ENCODE assay signal across 8 mouse cellular contexts in the genomic region with DNA sequence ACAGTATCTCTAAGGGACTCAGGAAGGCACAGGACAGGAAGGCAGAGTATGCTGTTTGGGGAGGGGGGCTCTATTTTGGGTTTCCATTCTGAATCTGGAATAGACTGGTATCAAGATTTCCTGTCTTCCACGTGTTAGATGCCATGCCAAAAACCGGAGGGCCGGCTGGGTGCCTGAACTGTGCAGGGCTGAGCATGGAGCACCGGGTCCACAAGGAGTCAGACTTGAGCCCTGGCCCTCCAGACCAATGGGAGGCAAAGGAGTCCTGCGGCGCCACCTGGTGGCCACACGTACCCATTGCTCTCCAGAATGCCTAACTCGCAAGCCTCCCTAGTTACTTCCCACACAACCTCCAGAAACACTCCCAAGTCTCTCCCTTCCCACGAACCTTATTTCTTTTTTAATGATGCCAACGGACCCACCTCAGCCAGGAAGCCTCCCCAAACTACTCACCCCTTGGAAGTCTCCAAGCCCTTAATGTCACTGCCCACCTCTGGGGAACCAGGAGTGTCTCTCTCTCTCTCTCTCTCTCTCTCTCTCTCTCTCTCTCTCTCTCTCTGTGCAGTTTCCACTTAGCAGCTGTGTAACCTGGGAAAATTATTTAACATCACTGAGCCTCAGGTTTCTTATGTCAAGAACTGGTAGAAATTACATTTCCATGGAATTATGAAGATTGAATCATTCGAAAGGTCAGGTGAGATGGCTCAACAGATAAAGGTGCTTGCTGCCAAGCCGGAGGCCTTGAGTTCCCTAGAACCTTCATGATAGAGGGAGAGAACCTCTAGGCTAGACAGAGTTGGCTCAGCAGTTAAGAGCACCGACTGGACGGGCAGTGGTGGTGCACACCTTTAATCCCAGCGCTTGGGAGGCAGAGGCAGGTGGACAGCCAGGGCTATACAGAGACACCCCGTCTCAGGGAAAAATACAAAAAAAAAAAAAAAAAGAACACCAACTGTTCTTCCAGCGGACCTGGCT. TPM values are rescaled to one million over a fixed set of nuclear protein-coding genes. Genes with fewer than 3 reads are reported as not detected.
DNase-seq lines count a peak whose midpoint lies in the region; ATAC-seq and TF ChIP-seq lines count a peak whose summit lies in the region.

No protein-coding gene starts in this region.

- WGBS in cerebellum, adult 2 months: 29% methylated on average over 17 of the region's 17 CpGs
- 34% methylated on average over 17 of the region's 17 CpGs for WGBS in hindbrain, embryonic 10.5 days

- H3K36me3 ChIP-seq in MEL (ENCODE audit: control insufficient read depth in 1 of 2, insufficient read depth in 2 of 2, low read length in 2 of 2): peaks cover 0 to 4% of the 10 kb centered on the region in 2 experiments; a peak in 1 of 4 replicates
- H3K36me3 ChIP-seq in hindbrain, embryonic 10.5 days: peaks cover 38% of the 10 kb centered on the region

- H3K27ac ChIP-seq in MEL (ENCODE audit: control insufficient read depth, low read depth, low read length): no peak overlapping the region
- no peak overlapping the region for H3K27ac ChIP-seq in cerebellum, adult 2 months (ENCODE audit: insufficient read depth, low read length)
- peak overlapping the region; percentile 4; the same call in 1 of the 2 replicates for H3K27ac ChIP-seq in hindbrain, embryonic 10.5 days

- no peaks in the 10 kb centered on the region for H3K27me3 ChIP-seq in MEL (ENCODE audit: control insufficient read depth in 1 of 2, insufficient read depth in 2 of 2, low read length in 2 of 2)
- H3K27me3 ChIP-seq in cerebellum, adult 2 months (ENCODE audit: control insufficient read depth, insufficient read depth, low read length): no peaks in the 10 kb centered on the region
- H3K27me3 ChIP-seq in hindbrain, embryonic 10.5 days (ENCODE audit: insufficient read depth, poor library complexity, severe bottlenecking): no peaks in the 10 kb centered on the region

- TF ChIP-seq EP300 in MEL (IDR thresholded peaks at IDR 0.05; ENCODE audit: low read depth in 1 of 2, low read length in 2 of 2): peak in 1 of 2 experiments; percentile 30; a peak in 1 of 4 replicates

- peaks cover 8% of the 10 kb centered on the region for H3K79me2 ChIP-seq in MEL (ENCODE audit: control insufficient read depth, insufficient read depth, low read length, poor library complexity)

- H3K9ac ChIP-seq in MEL (ENCODE audit: control insufficient read depth, low read depth, low read length, poor library complexity, severe bottlenecking): peak overlapping the region; percentile 8; the same call in 1 of the 2 replicates

- peaks cover 7 to 17% of the 10 kb centered on the region in 2 experiments for H3K4me1 ChIP-seq in MEL (ENCODE audit: control insufficient read depth in 1 of 2, insufficient read depth in 2 of 2, low read length in 2 of 2)
- H3K4me1 ChIP-seq in cerebellum, adult 2 months (ENCODE audit: control insufficient read depth, insufficient read depth, low read length): peaks cover 12% of the 10 kb centered on the region
- H3K4me1 ChIP-seq in hindbrain, embryonic 10.5 days (replicated peaks): peaks cover 62% of the 10 kb centered on the region

- peak in 1 of 2 experiments; percentile 26; a peak in 1 of 4 replicates for TF ChIP-seq POLR2A in MEL (IDR thresholded peaks at IDR 0.05; ENCODE audit: control insufficient read depth in 1 of 2, insufficient read depth in 1 of 2, low read depth in 1 of 2, low read length in 2 of 2, poor library complexity in 1 of 2)
- no peak for TF ChIP-seq POLR2A in cerebellum, adult 2 months (IDR thresholded peaks at IDR 0.05; ENCODE audit: borderline replicate concordance, insufficient read depth, low read length)

- H3K9me3 ChIP-seq in MEL (replicated peaks; ENCODE audit: insufficient read depth, low read length): no peaks in the 10 kb centered on the region
- no peaks in the 10 kb centered on the region for H3K9me3 ChIP-seq in hindbrain, embryonic 10.5 days

- no peak overlapping the region for H3K4me3 ChIP-seq in MEL (ENCODE audit: control insufficient read depth in 1 of 2, insufficient read depth in 1 of 2, low read depth in 2 of 2, low read length in 2 of 2)
- H3K4me3 ChIP-seq in cerebellum, adult 2 months (replicated peaks; ENCODE audit: insufficient read depth, low read depth, low read length): no peak overlapping the region
- H3K4me3 ChIP-seq in hindbrain, embryonic 10.5 days: peak overlapping the region; percentile 23

- TF ChIP-seq CTCF in MEL (IDR thresholded peaks at IDR 0.05 in 2 of 3, conservative IDR thresholded peaks at IDR 0.05 in 1 of 3; ENCODE audit: control insufficient read depth in 1 of 3, insufficient read depth in 1 of 3, low read depth in 2 of 3, low read length in 3 of 3, poor library complexity in 1 of 3, severe bottlenecking in 1 of 3): peak; percentile 99 to 100 (median 100)
- peak; percentile 100 for TF ChIP-seq CTCF in cerebellum, adult 2 months (IDR thresholded peaks at IDR 0.05; ENCODE audit: borderline replicate concordance, insufficient read depth, low read depth, low read length)

- peak; percentile 97 for DNase-seq in MEL (ENCODE audit: low read depth, low spot score)
- DNase-seq in cerebellum, adult 2 months: peak; percentile 84 to 85
- DNase-seq in hindbrain, embryonic 10.5 days (ENCODE audit: low spot score): peak; percentile 90
- peak; percentile 75 to 80 for DNase-seq in layer of hippocampus, postnatal 14 days (ENCODE audit: low spot score in 2 of 2)
- peak; percentile 88 for DNase-seq in lung, postnatal 14 days
- DNase-seq in retina, adult 2 months (ENCODE audit: low read depth, low spot score): peak; percentile 71
- DNase-seq in thymus, postnatal 25 days: peak; percentile 79

- peak; percentile 85 for ATAC-seq in frontal cortex, adult (ENCODE audit: low TSS enrichment)

- peak; percentile 93 for TF ChIP-seq RAD21 in MEL (IDR thresholded peaks at IDR 0.05; ENCODE audit: low read depth, low read length)

TF ChIP-seq in MEL, 35 proteins besides CTCF, POLR2A, EP300 and RAD21 (continues in another document):
- TF ChIP-seq TAL1 (IDR thresholded peaks at IDR 0.05; ENCODE audit: low read length): no peak
- peak; percentile 98 for TF ChIP-seq JUND (IDR thresholded peaks at IDR 0.05; ENCODE audit: low read depth, low read length)
- peak; percentile 98 for TF ChIP-seq SMC3 (IDR thresholded peaks at IDR 0.05; ENCODE audit: low read depth, low read length)
- TF ChIP-seq KAT2A (conservative IDR thresholded peaks at IDR 0.05; ENCODE audit: low read depth, low read length): no peak; the same call in 1 of the 2 replicates
- peak; percentile 18; the same call in 1 of the 2 replicates for TF ChIP-seq NRF1 (IDR thresholded peaks at IDR 0.05; ENCODE audit: insufficient read depth, low read depth, low read length, poor library complexity, severe bottlenecking)
- peak; percentile 9; the same call in 1 of the 2 replicates for TF ChIP-seq TCF12 (IDR thresholded peaks at IDR 0.05; ENCODE audit: low read depth, low read length)
- TF ChIP-seq HCFC1 (IDR thresholded peaks at IDR 0.05; ENCODE audit: low read depth, low read length): peak; percentile 62; the same call in 1 of the 2 replicates
- no peak for TF ChIP-seq ZKSCAN1 (IDR thresholded peaks at IDR 0.05; ENCODE audit: low read depth, low read length)
- TF ChIP-seq USF2 (IDR thresholded peaks at IDR 0.05; ENCODE audit: borderline replicate concordance in 1 of 2, insufficient read depth in 1 of 2, low read depth in 1 of 2, low read length in 2 of 2): no peak
- TF ChIP-seq RCOR1 (IDR thresholded peaks at IDR 0.05; ENCODE audit: low read depth, low read length): 0 out of 2 replicates have a peak, but pooled peaks have one; percentile 11
- TF ChIP-seq MAZ (IDR thresholded peaks at IDR 0.05; ENCODE audit: low read depth, low read length): peak; percentile 68; the same call in 1 of the 2 replicates
- peak; percentile 45; the same call in 1 of the 2 replicates for TF ChIP-seq ZNF384 (IDR thresholded peaks at IDR 0.05; ENCODE audit: low read depth, low read length)

RNA-seq across cellular contexts. Expression of a gene that starts 5.8 kb away (rescaled TPM):
- 4.3 and 5.5 TPM in 2 replicates for total RNA-seq in MEL (2012; rRNA removed)
- polyA plus RNA-seq in MEL (2012; ENCODE audit: insufficient read depth in 1 of 2, insufficient read length in 2 of 2, low read depth in 1 of 2, low replicate concordance in 2 of 2, missing spikeins in 1 of 2): 10 to 100 TPM in 1 of 2 experiments, not detected in 1; 10.1 TPM
- 1.2 and 1.3 TPM in 2 replicates for polyA plus RNA-seq in cerebellum, adult 2 months (2012; rRNA removed)
- polyA plus RNA-seq in hindbrain, embryonic 10.5 days (2016; fragmentation: Nextera tagmentation; extraction: Ambion mirVana): 30.7 and 31.0 TPM in 2 replicates
- total RNA-seq in layer of hippocampus, postnatal 14 days (2021): 10 to 100 TPM in 1 of 2 experiments, 1 to 10 TPM in 1; 9.0 to 10.7 TPM

RNA-seq across cellular contexts. Expression of a gene that starts 16.7 kb away (rescaled TPM):
- 388 and 394 TPM in 2 replicates for total RNA-seq in MEL (2012; rRNA removed)
- polyA plus RNA-seq in MEL (2012; ENCODE audit: insufficient read depth in 1 of 2, insufficient read length in 2 of 2, low read depth in 1 of 2, low replicate concordance in 2 of 2, missing spikeins in 1 of 2): 100 to 1,000 TPM; 128 to 302 TPM
- 51.4 and 57.1 TPM in 2 replicates for polyA plus RNA-seq in cerebellum, adult 2 months (2012; rRNA removed)
- polyA plus RNA-seq in hindbrain, embryonic 10.5 days (2016; fragmentation: Nextera tagmentation; extraction: Ambion mirVana): 13.4 and 24.0 TPM in 2 replicates
- 10 to 100 TPM; 42.0 to 49.3 TPM for total RNA-seq in layer of hippocampus, postnatal 14 days (2021)

RNA-seq across cellular contexts. Expression of a gene that starts 21.7 kb away (rescaled TPM):
- 0.75 and 0.96 TPM in 2 replicates for total RNA-seq in MEL (2012; rRNA removed)
- polyA plus RNA-seq in MEL (2012; ENCODE audit: insufficient read depth in 1 of 2, insufficient read length in 2 of 2, low read depth in 1 of 2, low replicate concordance in 2 of 2, missing spikeins in 1 of 2): 1 to 10 TPM in 1 of 2 experiments, not detected in 1; 1.9 TPM
- 0.46 and 1.4 TPM in 2 replicates for polyA plus RNA-seq in cerebellum, adult 2 months (2012; rRNA removed)
- 2.1 and 2.9 TPM in 2 replicates for polyA plus RNA-seq in hindbrain, embryonic 10.5 days (2016; fragmentation: Nextera tagmentation; extraction: Ambion mirVana)
- total RNA-seq in layer of hippocampus, postnatal 14 days (2021): not detected

RNA-seq across cellular contexts. Expression of a gene that starts 26.4 kb away (rescaled TPM):
- total RNA-seq in MEL (2012; rRNA removed): 125 and 127 TPM in 2 replicates
- 100 to 1,000 TPM in 1 of 2 experiments, not detected in 1; 188 TPM for polyA plus RNA-seq in MEL (2012; ENCODE audit: insufficient read depth in 1 of 2, insufficient read length in 2 of 2, low read depth in 1 of 2, low replicate concordance in 2 of 2, missing spikeins in 1 of 2)
- polyA plus RNA-seq in cerebellum, adult 2 months (2012; rRNA removed): 143 and 159 TPM in 2 replicates
- polyA plus RNA-seq in hindbrain, embryonic 10.5 days (2016; fragmentation: Nextera tagmentation; extraction: Ambion mirVana): 173 and 180 TPM in 2 replicates
- total RNA-seq in layer of hippocampus, postnatal 14 days (2021): 100 to 1,000 TPM in 1 of 2 experiments, 10 to 100 TPM in 1; 96.1 to 113 TPM

RNA-seq across cellular contexts. Expression of a gene that starts 27.1 kb away (rescaled TPM):
- total RNA-seq in MEL (2012; rRNA removed): 73.0 and 83.0 TPM in 2 replicates
- polyA plus RNA-seq in MEL (2012; ENCODE audit: insufficient read depth in 1 of 2, insufficient read length in 2 of 2, low read depth in 1 of 2, low replicate concordance in 2 of 2, missing spikeins in 1 of 2): 100 to 1,000 TPM in 1 of 2 experiments, 10 to 100 TPM in 1; 43.6 to 171 TPM
- polyA plus RNA-seq in cerebellum, adult 2 months (2012; rRNA removed): 86.4 and 87.3 TPM in 2 replicates
- 69.0 and 72.5 TPM in 2 replicates for polyA plus RNA-seq in hindbrain, embryonic 10.5 days (2016; fragmentation: Nextera tagmentation; extraction: Ambion mirVana)
- 10 to 100 TPM; 77.3 to 81.8 TPM for total RNA-seq in layer of hippocampus, postnatal 14 days (2021)
